Mouse (Mus musculus) kidney, embryonic 14.5 days (tissue): ENCODE measurements around the gene Caskin1. TPM values are rescaled to one million over a fixed set of nuclear protein-coding genes. Genes with fewer than 3 reads are reported as not detected.

ENCODE experiments used
- polyA plus RNA-seq: library from polyadenylated mRNA; unstranded; fragments of >200 nt; fragmentation: Nextera tagmentation; extraction: Ambion mirVana; gene quantifications from 2 replicates; pipeline ENCODE4 v1.2.1, GENCODE M21; 2014

Caskin1 gene
- polyA plus RNA-seq, 1 experiment from 2014 or later: 1.8 TPM

Other genes starting within 250 kb of the Caskin1 start
- 43.9 and 66.6 TPM in 2 replicates for gene Ccnf, start 237.1 kb upstream of the Caskin1 start, polyA plus RNA-seq
- gene Abca17, start 137.5 kb upstream of the Caskin1 start, polyA plus RNA-seq: not detected in 2 replicates
- 10.0 and 13.1 TPM in 2 replicates for gene Abca3, start 136.7 kb upstream of the Caskin1 start, polyA plus RNA-seq
- gene Rnps1, start 74.0 kb upstream of the Caskin1 start, polyA plus RNA-seq: 306 and 312 TPM in 2 replicates
- 114 and 120 TPM in 2 replicates for gene Eci1, start 62.0 kb upstream of the Caskin1 start, polyA plus RNA-seq
- gene Dnase1l2, start 45.5 kb upstream of the Caskin1 start, polyA plus RNA-seq: 2.5 and 2.8 TPM in 2 replicates
- 21.6 and 23.2 TPM in 2 replicates for gene E4f1, start 18.3 kb upstream of the Caskin1 start, polyA plus RNA-seq
- 54.1 and 65.0 TPM in 2 replicates for gene Pgp, start 18.2 kb upstream of the Caskin1 start, polyA plus RNA-seq
- gene Bricd5, start 14.7 kb upstream of the Caskin1 start, polyA plus RNA-seq: 0.71 and 1.6 TPM in 2 replicates
- 36.4 and 36.9 TPM in 2 replicates for gene Mlst8, start 9.5 kb upstream of the Caskin1 start, polyA plus RNA-seq
- 69.0 and 88.5 TPM in 2 replicates for gene Traf7, start 39.3 kb downstream of the Caskin1 start, polyA plus RNA-seq
- gene Rab26, start 45.6 kb downstream of the Caskin1 start, polyA plus RNA-seq: 2.7 and 2.8 TPM in 2 replicates
- gene Pkd1, start 61.2 kb downstream of the Caskin1 start, polyA plus RNA-seq: 16.7 and 31.6 TPM in 2 replicates
- gene Tsc2, start 144.0 kb downstream of the Caskin1 start, polyA plus RNA-seq: 48.3 and 55.4 TPM in 2 replicates
- 14.2 and 17.0 TPM in 2 replicates for gene Nthl1, start 144.1 kb downstream of the Caskin1 start, polyA plus RNA-seq
- gene Slc9a3r2, start 161.7 kb downstream of the Caskin1 start, polyA plus RNA-seq: 86.1 and 95.5 TPM in 2 replicates
- gene Npw, start 169.9 kb downstream of the Caskin1 start, polyA plus RNA-seq: 0.66 TPM in 1 of 2 replicates, not detected in the other
- 25.3 and 34.4 TPM in 2 replicates for gene Zfp598, start 181.1 kb downstream of the Caskin1 start, polyA plus RNA-seq
- gene Syngr3, start 201.4 kb downstream of the Caskin1 start, polyA plus RNA-seq: 1.0 and 1.2 TPM in 2 replicates
- 48.1 and 54.4 TPM in 2 replicates for gene Gfer, start 207.6 kb downstream of the Caskin1 start, polyA plus RNA-seq
- 3.1 and 3.5 TPM in 2 replicates for gene Noxo1, start 207.6 kb downstream of the Caskin1 start, polyA plus RNA-seq
- 64.8 and 105 TPM in 2 replicates for gene Tbl3, start 219.1 kb downstream of the Caskin1 start, polyA plus RNA-seq
- 0.62 TPM in 1 of 2 replicates, not detected in the other for gene Rnf151, start 229.5 kb downstream of the Caskin1 start, polyA plus RNA-seq
- 1,741 and 1,827 TPM in 2 replicates for gene Rps2, start 229.5 kb downstream of the Caskin1 start, polyA plus RNA-seq
- gene Ndufb10, start 235.9 kb downstream of the Caskin1 start, polyA plus RNA-seq: 225 and 229 TPM in 2 replicates
- not detected in 2 replicates for gene Rpl3l, start 239.2 kb downstream of the Caskin1 start, polyA plus RNA-seq
- 35.2 and 39.0 TPM in 2 replicates for gene Msrb1, start 248.0 kb downstream of the Caskin1 start, polyA plus RNA-seq